Mouse (Mus musculus): ENCODE measurements around the gene Pou4f1.

The Pou4f1 gene

DNA sequence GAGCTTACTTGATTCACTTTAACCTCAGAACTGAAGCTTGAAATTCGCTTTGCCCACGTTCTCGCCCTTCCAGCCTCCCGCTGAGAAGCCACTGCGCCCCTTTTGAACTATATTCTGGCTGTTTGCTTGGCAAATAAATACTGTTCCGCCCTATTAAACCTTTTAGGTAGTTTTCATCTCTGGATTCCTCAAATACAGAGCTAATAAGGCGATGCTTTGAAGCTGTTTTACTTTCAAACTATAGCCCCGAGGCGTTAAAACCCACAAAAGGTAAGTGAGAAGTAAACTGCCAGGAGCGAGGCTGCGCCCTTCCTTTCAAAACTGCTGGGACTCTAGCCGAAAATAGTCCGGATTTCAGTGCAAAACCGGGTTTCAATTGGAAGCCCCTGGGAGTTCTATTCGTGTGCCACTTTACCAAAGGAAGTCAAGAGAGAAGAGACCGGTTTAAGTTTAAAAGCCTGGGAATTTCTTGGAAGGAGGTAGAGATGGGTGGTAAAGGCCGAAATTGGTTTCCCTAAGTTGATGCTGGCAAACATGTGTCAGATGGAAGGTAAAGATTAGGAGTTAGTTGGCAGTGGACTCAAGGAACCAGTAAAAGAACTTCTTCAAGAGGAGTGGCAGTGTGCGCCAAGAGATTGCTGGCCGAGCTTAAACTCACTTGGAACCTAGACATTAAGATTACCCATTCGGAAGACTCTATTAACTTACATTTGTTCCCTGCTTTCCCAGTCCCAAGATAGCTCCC, 9.7 kb downstream of the Pou4f1 start:
- no peak for DNase-seq (ENCODE audit: extremely low read depth, insufficient read length, low spot score)

DNA sequence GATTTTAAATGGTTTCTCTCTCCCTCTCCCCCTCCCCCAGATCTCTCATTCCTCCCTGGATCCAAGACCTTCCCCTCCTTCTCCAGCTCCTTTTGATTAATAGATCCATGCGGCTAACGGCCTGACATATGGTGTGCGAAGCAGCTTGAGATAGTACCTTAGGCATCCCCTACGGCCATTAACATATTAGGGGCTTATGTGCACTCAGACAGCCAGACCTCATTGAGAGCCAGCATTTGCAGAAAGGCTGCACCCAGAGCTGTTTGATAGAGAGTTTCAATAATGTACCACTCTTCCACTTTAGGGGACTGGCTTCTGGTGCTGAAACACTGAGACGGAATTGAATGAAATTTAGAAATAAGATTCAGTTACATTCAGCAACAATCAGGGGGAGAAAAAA, 10.8 kb downstream of the Pou4f1 start:
- no peak for DNase-seq (ENCODE audit: extremely low read depth, insufficient read length, low spot score)

- no peak for DNase-seq (ENCODE audit: extremely low read depth, insufficient read length, low spot score)
These were observed 14.0 kb downstream of the Pou4f1 start for GRCm38 (mm10) chr14:104453824-104454223.

DNA sequence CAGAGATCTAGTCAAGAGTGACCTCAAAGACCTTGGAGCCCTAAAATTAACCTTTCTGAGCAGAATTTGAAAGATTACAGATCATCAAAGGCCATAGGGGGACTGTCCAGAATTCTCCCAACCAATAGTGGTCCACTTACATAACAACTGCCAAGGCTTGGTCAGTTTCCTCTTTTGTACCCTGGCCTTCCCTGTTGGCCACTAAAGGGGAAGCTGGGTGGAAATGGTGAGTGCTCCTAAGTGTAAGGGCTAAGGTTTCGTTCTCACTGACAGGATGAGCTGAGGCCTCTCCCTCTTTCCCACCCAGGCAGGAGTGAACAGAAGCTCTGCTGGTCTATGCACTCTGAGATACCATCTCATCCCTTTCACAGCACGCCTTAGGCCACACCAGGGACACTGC, 33.5 kb downstream of the Pou4f1 start:
- no peak for DNase-seq (ENCODE audit: extremely low read depth, insufficient read length, low spot score)

- DNase-seq (ENCODE audit: extremely low read depth, insufficient read length, low spot score): no peak
These were observed 37.0 kb downstream of the Pou4f1 start for GRCm38 (mm10) chr14:104430819-104431218.

GRCm38 (mm10) chr14:104423688-104424470, 43.9 kb downstream of the Pou4f1 start:
- DNase-seq (ENCODE audit: extremely low read depth, insufficient read length, low spot score): no peak

Measured in 3134 (cell line).